Comparison of ENCODE assay signal across 9 mouse cellular contexts in the genomic region with DNA sequence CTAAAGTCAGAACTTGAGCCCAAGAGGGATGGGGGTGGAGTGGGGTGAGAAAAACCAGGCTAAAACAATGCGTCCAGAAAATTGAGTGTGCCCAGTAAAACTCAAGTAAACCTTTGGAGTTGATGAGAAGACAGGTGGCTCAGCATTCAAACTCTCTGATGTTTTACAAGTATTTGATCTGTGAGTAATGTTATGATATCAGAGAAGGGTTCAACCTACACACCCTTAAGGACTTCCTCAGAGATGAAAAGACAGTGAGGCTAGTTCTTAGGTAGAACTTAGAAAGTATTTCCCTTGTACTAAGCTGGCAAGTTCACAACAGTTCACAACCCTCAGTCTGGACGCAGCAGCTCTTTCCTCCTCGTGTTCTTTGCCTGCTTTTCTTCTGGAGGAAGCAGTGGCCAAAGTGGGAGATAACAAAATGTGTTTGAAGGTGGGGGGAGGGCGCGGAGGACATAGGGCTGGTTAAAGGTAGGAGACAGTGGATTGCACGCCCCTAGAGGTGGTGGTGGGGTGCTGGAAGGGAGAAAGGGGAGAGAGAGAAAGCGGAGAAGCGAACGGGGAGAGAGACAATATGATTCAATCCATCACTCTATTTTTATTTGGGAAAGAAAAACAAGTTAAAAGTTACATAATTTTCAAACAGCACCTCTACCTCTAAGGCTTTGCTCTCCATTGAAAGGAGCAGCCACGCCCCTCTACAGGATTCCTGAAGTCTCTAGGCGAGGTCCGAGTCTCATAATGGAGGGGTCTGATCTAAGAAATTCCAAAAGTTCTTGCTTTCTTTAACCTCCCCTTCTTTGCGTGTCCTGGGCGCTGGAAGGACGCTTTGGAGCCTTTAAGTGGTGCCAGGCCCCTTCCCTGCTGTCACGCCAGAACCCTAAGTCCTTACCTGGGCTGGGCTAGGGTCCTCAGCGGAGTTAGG. TPM values are rescaled to one million over a fixed set of nuclear protein-coding genes. Genes with fewer than 3 reads are reported as not detected.
DNase-seq lines count a peak whose midpoint lies in the region; ATAC-seq and TF ChIP-seq lines count a peak whose summit lies in the region.
"Had no signal": no experiment of that assay in that cellular context is flagged by ENCODE, and none has a peak within 500 bp of the region (broad histone marks: within the 10 kb centered on the region; RNA-seq: fewer than 3 reads in every experiment).

No protein-coding gene starts in this region.

- no peak overlapping the region for H3K27ac ChIP-seq in heart, embryonic 15.5 days
- no peak overlapping the region for H3K27ac ChIP-seq in ES-E14 (ENCODE audit: insufficient read depth, low read depth, low read length, poor library complexity, severe bottlenecking)
- H3K27ac ChIP-seq in hindbrain, embryonic 12.5 days = no peak overlapping the region
- H3K27ac ChIP-seq in midbrain, embryonic 10.5 days (replicated peaks) = no peak overlapping the region

- in situ Hi-C loops in ES-E14 (cut with MboI; ENCODE audit: low sequenced_read_pairs in 2 of 2, unreplicated experiment in 2 of 2) = no loop called here

- H3K4me3 ChIP-seq in heart, embryonic 15.5 days = peak overlapping the region; percentile 46
- peak overlapping the region; percentile 36 to 59 for H3K4me3 ChIP-seq in ES-E14 (ENCODE audit: insufficient read depth in 1 of 2, low read depth in 1 of 2, low read length in 2 of 2, poor library complexity in 1 of 2, severe bottlenecking in 1 of 2)
- peak overlapping the region; percentile 25 for H3K4me3 ChIP-seq in hindbrain, embryonic 12.5 days
- H3K4me3 ChIP-seq in midbrain, embryonic 10.5 days = peak overlapping the region; percentile 46

- peak overlapping the region; percentile 33; the same call in 1 of the 2 replicates for H3K9ac ChIP-seq in heart, embryonic 15.5 days
- no peak overlapping the region for H3K9ac ChIP-seq in ES-E14 (ENCODE audit: insufficient read depth, low read depth, low read length, poor library complexity, severe bottlenecking)
- H3K9ac ChIP-seq in hindbrain, embryonic 12.5 days = no peak overlapping the region

- H3K4me1 ChIP-seq in heart, embryonic 15.5 days (replicated peaks) = peaks cover 11% of the 10 kb centered on the region
- H3K4me1 ChIP-seq in ES-E14 (ENCODE audit: control insufficient read depth in 2 of 2, insufficient read depth in 2 of 2, low read length in 2 of 2, poor library complexity in 1 of 2) = 0 out of 4 replicates have a peak, but pooled peaks cover 0 to 2% of the 10 kb centered on the region in 2 experiments
- H3K4me1 ChIP-seq in hindbrain, embryonic 12.5 days = peaks cover 8% of the 10 kb centered on the region
- H3K4me1 ChIP-seq in midbrain, embryonic 10.5 days = peaks cover 13% of the 10 kb centered on the region

- peaks cover 11% of the 10 kb centered on the region; the same call in 1 of the 2 replicates for H3K27me3 ChIP-seq in heart, embryonic 15.5 days
- peaks cover 18% of the 10 kb centered on the region for H3K27me3 ChIP-seq in hindbrain, embryonic 12.5 days
- peaks cover 35% of the 10 kb centered on the region for H3K27me3 ChIP-seq in midbrain, embryonic 10.5 days (ENCODE audit: low read depth, poor library complexity, severe bottlenecking)

- H3K9me3 ChIP-seq in heart, embryonic 15.5 days (replicated peaks) = no peaks in the 10 kb centered on the region
- H3K9me3 ChIP-seq in ES-E14 (ENCODE audit: control insufficient read depth, insufficient read depth, low read depth, low read length) = no peaks in the 10 kb centered on the region
- no peaks in the 10 kb centered on the region for H3K9me3 ChIP-seq in hindbrain, embryonic 12.5 days (replicated peaks)
- no peaks in the 10 kb centered on the region for H3K9me3 ChIP-seq in midbrain, embryonic 10.5 days (replicated peaks)

- H3K36me3 ChIP-seq in heart, embryonic 15.5 days = no peaks in the 10 kb centered on the region
- H3K36me3 ChIP-seq in ES-E14 (ENCODE audit: control insufficient read depth, insufficient read depth, low read length, poor library complexity, severe bottlenecking) = no peaks in the 10 kb centered on the region
- no peaks in the 10 kb centered on the region for H3K36me3 ChIP-seq in hindbrain, embryonic 12.5 days
- H3K36me3 ChIP-seq in midbrain, embryonic 10.5 days = no peaks in the 10 kb centered on the region

- DNase-seq in heart, adult 9 months (ENCODE audit: low spot score in 2 of 2) = no peak
- DNase-seq in ES-E14 (ENCODE audit: low read depth, low spot score) = no peak
- no peak for DNase-seq in midbrain, embryonic 10.5 days (ENCODE audit: low spot score)
- no peak for DNase-seq in right cerebral cortex, postnatal 10 days (ENCODE audit: low spot score in 2 of 2)
- DNase-seq in spleen, postnatal 14 days (ENCODE audit: low spot score in 2 of 2) = no peak
- no peak for DNase-seq in urinary bladder, adult 18-20 months (ENCODE audit: low spot score in 2 of 2)

- WGBS in heart, embryonic 15.5 days = 11% methylated on average over 17 of the region's 17 CpGs
- 16% methylated on average over 17 of the region's 17 CpGs for WGBS in hindbrain, embryonic 12.5 days
- 10% methylated on average over 17 of the region's 17 CpGs for WGBS in midbrain, embryonic 10.5 days

- ATAC-seq in heart, embryonic 15.5 days (replicated peaks; ENCODE audit: insufficient number of reproducible peaks, insufficient read depth, low FRiP score, low read depth) = no peak
- ATAC-seq in hindbrain, embryonic 12.5 days (ENCODE audit: low FRiP score) = no peak

- peak overlapping the region; percentile 87 for H3K4me2 ChIP-seq in heart, embryonic 15.5 days
- H3K4me2 ChIP-seq in hindbrain, embryonic 12.5 days (replicated peaks) = peak overlapping the region; percentile 57

TF ChIP-seq in ES-E14, 5 proteins besides CTCF, POLR2A, EP300 and RAD21:
- TF ChIP-seq HCFC1 (IDR thresholded peaks at IDR 0.05; ENCODE audit: borderline replicate concordance, insufficient read depth, low read length) (no peak), ZC3H11A (IDR thresholded peaks at IDR 0.05; ENCODE audit: borderline replicate concordance, low read depth, low read length) (no peak)

RNA-seq across cellular contexts. Expression of a gene that starts 0.6 kb away (rescaled TPM):
- polyA plus RNA-seq in heart, embryonic 15.5 days (2015; fragmentation: Nextera tagmentation; extraction: Ambion mirVana) = 0.16 TPM in 1 of 2 replicates, not detected in the other
- 0.21 and 0.27 TPM in 2 replicates for total RNA-seq in ES-E14 (2012; rRNA removed)
- 0.27 TPM in 1 of 2 replicates, not detected in the other for polyA plus RNA-seq in hindbrain, embryonic 12.5 days (2016; fragmentation: Nextera tagmentation; extraction: Ambion mirVana)
- 0.09 and 0.10 TPM in 2 replicates for polyA plus RNA-seq in midbrain, embryonic 10.5 days (2016; fragmentation: Nextera tagmentation; extraction: Ambion mirVana)
- total RNA-seq: MEL had no signal

RNA-seq across cellular contexts. Expression of a gene that starts 40.2 kb away (rescaled TPM):
- polyA plus RNA-seq in heart, embryonic 15.5 days (2015; fragmentation: Nextera tagmentation; extraction: Ambion mirVana) = 0.06 TPM in 1 of 2 replicates, not detected in the other
- 0.09 and 0.11 TPM in 2 replicates for total RNA-seq in ES-E14 (2012; rRNA removed)
- 0.23 and 0.31 TPM in 2 replicates for polyA plus RNA-seq in hindbrain, embryonic 12.5 days (2016; fragmentation: Nextera tagmentation; extraction: Ambion mirVana)
- 0.29 and 0.31 TPM in 2 replicates for polyA plus RNA-seq in midbrain, embryonic 10.5 days (2016; fragmentation: Nextera tagmentation; extraction: Ambion mirVana)

RNA-seq across cellular contexts. Expression of a gene that starts 43.1 kb away (rescaled TPM):
- polyA plus RNA-seq in heart, embryonic 15.5 days (2015; fragmentation: Nextera tagmentation; extraction: Ambion mirVana) = 0.35 and 0.43 TPM in 2 replicates
- not detected in 2 replicates for total RNA-seq in ES-E14 (2012; rRNA removed)
- 0.08 TPM in 1 of 2 replicates, not detected in the other for polyA plus RNA-seq in hindbrain, embryonic 12.5 days (2016; fragmentation: Nextera tagmentation; extraction: Ambion mirVana)
- 0.06 TPM in 1 of 2 replicates, not detected in the other for polyA plus RNA-seq in midbrain, embryonic 10.5 days (2016; fragmentation: Nextera tagmentation; extraction: Ambion mirVana)
- total RNA-seq: MEL had no signal
